Mouse (Mus musculus) CD4-positive, CD25-positive, alpha-beta regulatory T cell (primary cell): ENCODE results near the gene Serpinb5. TPM values are rescaled to one million over a fixed set of nuclear protein-coding genes. Genes with fewer than 3 reads are reported as not detected.

Source experiments
- polyA plus RNA-seq: library from polyadenylated mRNA; unstranded; fragments of 100-300 nt; shearing (Covaris generic); gene quantifications from one replicate; pipeline ENCODE4 v1.2.1, GENCODE M21; 2017

Serpinb5 gene
- not detected for polyA plus RNA-seq

DNA sequence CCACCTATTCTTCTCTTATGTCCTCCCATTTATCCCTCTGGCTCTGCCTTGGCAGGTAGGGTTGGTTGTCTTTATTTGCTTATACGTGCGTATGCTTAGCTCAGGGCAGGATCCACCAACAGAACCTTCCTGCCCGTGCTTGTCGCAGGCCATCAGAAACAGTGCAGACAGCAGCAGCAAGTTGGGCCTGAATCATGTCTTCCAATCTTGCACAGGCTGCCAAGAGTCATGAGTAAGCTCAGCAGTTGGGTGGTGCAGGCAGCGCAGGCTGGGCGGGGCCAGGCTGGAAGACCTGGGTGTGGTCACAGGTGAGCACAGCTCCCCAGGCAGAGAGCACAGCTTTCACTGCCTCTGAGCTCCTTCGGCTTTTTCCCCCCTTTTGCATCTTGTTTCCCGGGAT lies at the start of gene Serpinb5:
Gene Serpinb5 (plus strand): TSS at position 327 of the 400 bp plus-strand sequence.

Other genes starting within 250 kb of the Serpinb5 start
- 290 TPM for gene Bcl2, start 146.9 kb upstream of the Serpinb5 start, polyA plus RNA-seq
- 21.4 TPM for gene Kdsr, start 101.4 kb upstream of the Serpinb5 start, polyA plus RNA-seq
- 117 TPM for gene Vps4b, start 64.4 kb upstream of the Serpinb5 start, polyA plus RNA-seq
- 0.14 TPM for gene Serpinb12, start 73.3 kb downstream of the Serpinb5 start, polyA plus RNA-seq
- not detected for gene Serpinb13, start 119.8 kb downstream of the Serpinb5 start, polyA plus RNA-seq
- gene Serpinb3a, start 191.1 kb downstream of the Serpinb5 start, polyA plus RNA-seq = not detected
- not detected for gene Serpinb3d, start 222.3 kb downstream of the Serpinb5 start, polyA plus RNA-seq